Mouse (Mus musculus) stomach, embryonic 16.5 days (tissue): ENCODE data around the gene Phgdh. TPM values are rescaled to one million over a fixed set of nuclear protein-coding genes. Genes with fewer than 3 reads are reported as not detected.
A peak's percentile ranks its signal among the peaks of the same experiment; 100 is the strongest.

Experiments used
- ATAC-seq: fragments of 200-750 bp; cut with Nextera tagmentation; 2 replicates; pipeline ENCODE4 v1.8.0; 2017; ENCODE audit warnings: moderate number of reproducible peaks, moderate TSS enrichment; ENCODE audit not compliant: insufficient read depth, low FRiP score
- H3K27ac ChIP-seq: fragments of 300-500 bp; sonication (generic); 2 replicates; pipeline ENCODE4 v1.5.1; 2014; ENCODE audit warnings: low read length
- H3K27me3 ChIP-seq: fragments of 300-500 bp; sonication (generic); 2 replicates; pipeline ENCODE4 v1.6.1; 2014; ENCODE audit warnings: low read length, control low read depth, mixed read lengths; ENCODE audit not compliant: control insufficient read depth, insufficient read depth
- H3K36me3 ChIP-seq: fragments of 300-500 bp; sonication (generic); 2 replicates; pipeline ENCODE4 v1.6.1; 2014; ENCODE audit warnings: low read length; ENCODE audit not compliant: control insufficient read depth, insufficient read depth
- H3K4me1 ChIP-seq: fragments of 300-500 bp; sonication (generic); 2 replicates; pipeline ENCODE4 v1.6.1; 2014; ENCODE audit warnings: low read length, control low read depth, mixed read lengths; ENCODE audit not compliant: control insufficient read depth, insufficient read depth
- H3K4me2 ChIP-seq: fragments of 300-500 bp; sonication (generic); 2 replicates; pipeline ENCODE4 v1.6.1; 2014; ENCODE audit warnings: low read depth, low read length, mixed read lengths
- H3K4me3 ChIP-seq: fragments of 300-500 bp; sonication (generic); replicated peaks from 2 replicates; pipeline ENCODE4 v1.5.1; 2014; ENCODE audit warnings: mild to moderate bottlenecking, low read length
- H3K9ac ChIP-seq: fragments of 300-500 bp; sonication (generic); 2 replicates; pipeline ENCODE4 v1.6.1; 2014; ENCODE audit warnings: low read length
- H3K9me3 ChIP-seq: fragments of 300-500 bp; sonication (generic); replicated peaks from 2 replicates; pipeline ENCODE4 v1.6.1; 2016; ENCODE audit warnings: low read length, control low read depth; ENCODE audit not compliant: control insufficient read depth
- WGBS: fragments of 180-500 bp; shearing (Covaris S2); extraction: QIAGEN DNeasy Blood & Tissue Kit; methylation state at CpG from one replicate; pipeline ENCODE4 v1.1.7; 2014; 5-methylcytosine and 5-hydroxymethylcytosine counted together
- polyA plus RNA-seq: library from polyadenylated mRNA; unstranded; fragments of >200 nt; fragmentation: Nextera tagmentation; extraction: Ambion mirVana; gene quantifications from 2 replicates; pipeline ENCODE4 v1.2.1, GENCODE M21; 2015

Phgdh gene
- polyA plus RNA-seq, 1 experiment from 2014 or later: 234 TPM

GRCm38 (mm10) chr3:98313294-98314155 is 26.3 kb downstream of the Phgdh start:
- no peak overlapping the region for H3K4me2 ChIP-seq
- 82% methylated on average over 9 of the region's 9 CpGs for WGBS
- no peak overlapping the region for H3K4me3 ChIP-seq
- no peak overlapping the region for H3K27ac ChIP-seq
- 0 out of 2 replicates have a peak, but pooled peaks have one; percentile 34 for ATAC-seq
- no peaks in the 10 kb centered on the region for H3K4me1 ChIP-seq
- no peaks in the 10 kb centered on the region for H3K9me3 ChIP-seq
- 0 out of 2 replicates have a peak, but pooled peaks cover 2% of the 10 kb centered on the region for H3K36me3 ChIP-seq
- H3K9ac ChIP-seq: no peak overlapping the region
- H3K27me3 ChIP-seq: no peaks in the 10 kb centered on the region

DNA sequence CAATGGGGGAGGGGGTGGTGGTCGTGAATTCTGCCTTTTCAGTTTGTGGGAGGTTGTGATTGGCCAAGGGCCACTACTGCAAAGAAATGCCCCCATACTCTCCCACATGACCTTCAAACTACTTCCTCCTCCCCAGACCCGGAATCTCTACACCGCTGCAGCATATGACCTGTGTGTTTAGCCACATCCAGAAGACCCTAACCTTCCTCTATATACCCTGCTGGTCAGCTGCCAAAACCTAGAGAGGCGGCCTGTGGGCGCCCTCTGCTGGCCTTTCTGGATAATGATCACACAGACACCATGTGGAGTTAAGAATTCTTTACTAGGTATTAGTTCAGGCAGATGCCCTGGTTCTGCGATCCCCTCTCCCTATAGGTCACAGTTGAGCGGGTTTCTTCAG is 26.9 kb downstream of the Phgdh start:
- H3K4me3 ChIP-seq: no peak overlapping the region
- H3K27ac ChIP-seq: no peak overlapping the region
- no peak overlapping the region for H3K4me2 ChIP-seq
- peak; percentile 22; the same call in 1 of the 2 replicates for ATAC-seq
- 0 out of 2 replicates have a peak, but pooled peaks cover 2% of the 10 kb centered on the region for H3K36me3 ChIP-seq
- no peaks in the 10 kb centered on the region for H3K9me3 ChIP-seq
- H3K27me3 ChIP-seq: no peaks in the 10 kb centered on the region
- WGBS: 30% methylated on average over 6 of the region's 7 CpGs
- no peaks in the 10 kb centered on the region for H3K4me1 ChIP-seq
- H3K9ac ChIP-seq: no peak overlapping the region

GRCm38 (mm10) chr3:98310456-98310855 is 29.3 kb downstream of the Phgdh start:
- no peaks in the 10 kb centered on the region for H3K4me1 ChIP-seq

GRCm38 (mm10) chr3:98308606-98309005 is 31.2 kb downstream of the Phgdh start:
- Histone ChIP-seq H3K36me3 (no peaks in the 10 kb centered on the region), H3K27me3 (no peaks in the 10 kb centered on the region), H3K4me2 (no peak overlapping the region), H3K4me3 (no peak overlapping the region), H3K4me1 (no peaks in the 10 kb centered on the region), H3K9ac (no peak overlapping the region), H3K27ac (no peak overlapping the region), H3K9me3 (no peaks in the 10 kb centered on the region)
- no peak for ATAC-seq
- 89% methylated on average over 6 of the region's 6 CpGs for WGBS

More at GRCm38 (mm10) chr3:98310456-98310855, 29.3 kb downstream of the Phgdh start:
- Histone ChIP-seq H3K9ac (no peak overlapping the region), H3K27me3 (no peaks in the 10 kb centered on the region), H3K9me3 (no peaks in the 10 kb centered on the region), H3K36me3 (0 out of 2 replicates have a peak, but pooled peaks cover 2% of the 10 kb centered on the region), H3K4me3 (no peak overlapping the region), H3K27ac (no peak overlapping the region), H3K4me2 (no peak overlapping the region)
- 94% methylated on average over 1 of the region's 1 CpGs for WGBS
- ATAC-seq: no peak

DNA sequence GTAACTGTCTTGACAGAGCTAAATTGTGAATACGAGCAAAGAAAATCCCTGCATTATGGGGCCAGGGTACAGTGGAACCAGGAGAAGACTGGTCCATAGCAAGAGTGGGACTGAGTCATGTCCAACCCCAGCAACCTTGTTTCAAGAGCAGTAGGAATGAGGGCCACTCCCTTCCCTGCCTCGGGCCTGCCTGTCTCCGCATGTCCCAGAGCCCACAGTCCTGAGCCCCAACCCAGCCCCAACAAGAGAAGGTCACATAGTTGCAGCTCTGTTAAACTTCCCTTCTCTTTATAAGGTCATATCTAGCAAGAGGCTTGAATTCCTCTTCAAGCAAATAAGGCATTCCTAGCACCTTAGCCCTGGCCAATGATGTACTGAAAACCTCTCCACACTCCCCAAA is 38.0 kb downstream of the Phgdh start:
- H3K36me3 ChIP-seq: no peaks in the 10 kb centered on the region
- no peak overlapping the region for H3K4me3 ChIP-seq
- no peak overlapping the region for H3K9ac ChIP-seq
- H3K27ac ChIP-seq: no peak overlapping the region
- ATAC-seq: no peak
- 81% methylated on average over 3 of the region's 3 CpGs for WGBS
- no peaks in the 10 kb centered on the region for H3K4me1 ChIP-seq
- no peaks in the 10 kb centered on the region for H3K27me3 ChIP-seq
- H3K9me3 ChIP-seq: no peaks in the 10 kb centered on the region
- no peak overlapping the region for H3K4me2 ChIP-seq

- WGBS: 81% methylated on average over 4 of the region's 4 CpGs
- Histone ChIP-seq H3K4me3 (no peak overlapping the region), H3K4me1 (no peaks in the 10 kb centered on the region), H3K9ac (no peak overlapping the region), H3K27ac (no peak overlapping the region), H3K27me3 (no peaks in the 10 kb centered on the region), H3K4me2 (no peak overlapping the region), H3K9me3 (no peaks in the 10 kb centered on the region), H3K36me3 (no peaks in the 10 kb centered on the region)
- no peak for ATAC-seq
Measured at GRCm38 (mm10) chr3:98300266-98300665, 39.5 kb downstream of the Phgdh start.

DNA sequence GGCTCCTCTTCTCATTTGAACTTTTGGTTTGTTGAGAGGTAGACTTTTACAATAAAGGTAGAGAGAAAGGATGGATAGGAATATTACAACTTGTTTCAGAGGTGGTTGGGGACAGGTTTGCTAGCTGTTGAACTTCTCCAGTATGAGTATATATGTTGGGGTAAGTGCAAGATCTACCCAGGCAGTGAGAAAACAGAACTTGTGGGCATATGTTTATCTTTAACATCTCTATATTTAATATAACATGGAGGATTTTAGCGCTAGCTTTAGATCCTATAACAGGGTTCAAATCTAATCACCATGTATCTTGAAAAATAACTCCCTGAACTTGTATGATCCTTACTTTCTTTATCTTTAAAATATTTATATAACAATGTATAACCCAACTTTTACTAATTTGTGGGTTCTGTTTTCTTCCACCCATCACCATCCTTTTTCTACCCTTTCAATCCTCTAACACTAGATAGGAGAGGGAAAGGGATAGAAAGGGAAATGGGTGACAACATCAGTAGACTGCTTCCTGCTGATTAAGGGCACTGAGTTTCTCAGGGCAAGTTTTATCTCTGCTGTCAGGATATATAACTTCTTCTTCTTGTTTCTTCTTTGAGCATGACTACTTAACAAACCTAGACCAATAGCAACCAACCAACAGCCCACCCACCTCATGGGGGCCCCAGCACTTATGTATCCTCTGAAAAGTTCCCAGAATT is 40.2 kb downstream of the Phgdh start:
- Histone ChIP-seq H3K27me3 (no peaks in the 10 kb centered on the region), H3K4me1 (no peaks in the 10 kb centered on the region), H3K36me3 (no peaks in the 10 kb centered on the region), H3K9ac (no peak overlapping the region), H3K4me3 (no peak overlapping the region), H3K4me2 (no peak overlapping the region), H3K9me3 (no peaks in the 10 kb centered on the region), H3K27ac (no peak overlapping the region)
- 81% methylated on average over 1 of the region's 1 CpGs for WGBS
- no peak for ATAC-seq

GRCm38 (mm10) chr3:98295965-98296364 is 43.8 kb downstream of the Phgdh start:
- 72% methylated on average over 10 of the region's 10 CpGs for WGBS
- H3K36me3 ChIP-seq: no peaks in the 10 kb centered on the region

DNA sequence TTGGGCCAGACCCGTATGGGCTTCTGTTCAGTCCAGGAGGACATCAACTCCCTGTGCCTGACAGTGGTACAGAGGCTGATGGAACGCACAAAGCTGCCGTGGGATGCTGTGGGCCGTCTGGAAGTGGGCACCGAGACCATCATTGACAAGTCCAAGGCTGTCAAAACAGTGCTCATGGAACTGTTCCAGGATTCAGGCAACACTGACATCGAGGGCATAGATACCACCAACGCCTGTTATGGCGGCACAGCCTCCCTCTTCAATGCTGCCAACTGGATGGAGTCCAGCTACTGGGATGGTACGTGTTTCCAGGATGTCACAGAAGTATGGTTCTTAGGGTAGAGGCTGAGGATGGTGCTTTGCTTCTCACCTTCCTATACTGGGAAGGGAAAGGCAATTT is 48.7 kb downstream of the Phgdh start:
- 92% methylated on average over 9 of the region's 9 CpGs for WGBS
- Histone ChIP-seq H3K9ac (no peak overlapping the region), H3K4me3 (no peak overlapping the region), H3K36me3 (no peaks in the 10 kb centered on the region), H3K9me3 (no peaks in the 10 kb centered on the region), H3K4me2 (no peak overlapping the region), H3K27me3 (no peaks in the 10 kb centered on the region), H3K27ac (no peak overlapping the region), H3K4me1 (no peaks in the 10 kb centered on the region)
- ATAC-seq: no peak

More at GRCm38 (mm10) chr3:98295965-98296364, 43.8 kb downstream of the Phgdh start:
- Histone ChIP-seq H3K9me3 (no peaks in the 10 kb centered on the region), H3K4me2 (no peak overlapping the region), H3K4me3 (no peak overlapping the region), H3K27ac (no peak overlapping the region), H3K9ac (no peak overlapping the region), H3K4me1 (no peaks in the 10 kb centered on the region), H3K27me3 (no peaks in the 10 kb centered on the region)
- ATAC-seq: no peak
